Mouse (Mus musculus): ENCODE data around the gene Lrrc10. TPM values are rescaled to one million over a fixed set of nuclear protein-coding genes. Genes with fewer than 3 reads are reported as not detected.

Gene Lrrc10
- total and polyA plus RNA-seq, 3 experiments: 148 to 368 (median 208) TPM

GRCm38 (mm10) chr10:117094504-117095329, 49.6 kb downstream of the Lrrc10 start:
- TF ChIP-seq CTCF (IDR thresholded peaks at IDR 0.05) (no peak), POLR2A (IDR thresholded peaks at IDR 0.05; ENCODE audit: insufficient read depth, low read depth, low read length) (no peak), EP300 (IDR thresholded peaks at IDR 0.05; ENCODE audit: insufficient read depth, low read depth, low read length) (no peak)
- Histone ChIP-seq H3K27ac (no peak overlapping the region), H3K9ac (ENCODE audit: low read depth, low read length) (no peak overlapping the region), H3K79me2 (replicated peaks; ENCODE audit: control insufficient read depth, insufficient read depth, low read length) (no peaks in the 10 kb centered on the region; the same call in 1 of the 2 replicates), H3K27me3 (ENCODE audit: control insufficient read depth, insufficient read depth, low read length) (no peaks in the 10 kb centered on the region), H3K4me1 (ENCODE audit: control insufficient read depth, insufficient read depth, low read length) (peaks cover 3% of the 10 kb centered on the region), H3K4me3 (no peak overlapping the region), H3K36me3 (ENCODE audit: control insufficient read depth, insufficient read depth, low read length) (peaks cover 2% of the 10 kb centered on the region; the same call in 1 of the 2 replicates)
- intact Hi-C loops (cut with DNase I): loop anchor here (10.0 kb wide), 1 partner anchor 50 kb away; the partner anchor contains the start of gene Frs2
- whole genome bisulfite sequencing: 52% methylated on average over 15 of the region's 15 CpGs
- DNase-seq: peak in 1 of 2 experiments; percentile 31

GRCm38 (mm10) chr10:117096096-117096495, 51.0 kb downstream of the Lrrc10 start:
- 91% methylated on average over 6 of the region's 6 CpGs for WGBS
- H3K27ac ChIP-seq: no peak overlapping the region
- peaks cover 3% of the 10 kb centered on the region for H3K4me1 ChIP-seq (ENCODE audit: control insufficient read depth, insufficient read depth, low read length)
- peaks cover 2% of the 10 kb centered on the region; the same call in 1 of the 2 replicates for H3K36me3 ChIP-seq (ENCODE audit: control insufficient read depth, insufficient read depth, low read length)
- no peak overlapping the region for H3K4me3 ChIP-seq
- no peak for TF ChIP-seq EP300 (IDR thresholded peaks at IDR 0.05; ENCODE audit: insufficient read depth, low read depth, low read length)
- TF ChIP-seq POLR2A (IDR thresholded peaks at IDR 0.05; ENCODE audit: insufficient read depth, low read depth, low read length): no peak
- no peak overlapping the region for H3K9ac ChIP-seq (ENCODE audit: low read depth, low read length)
- no peaks in the 10 kb centered on the region; the same call in 1 of the 2 replicates for H3K79me2 ChIP-seq (replicated peaks; ENCODE audit: control insufficient read depth, insufficient read depth, low read length)
- H3K27me3 ChIP-seq (ENCODE audit: control insufficient read depth, insufficient read depth, low read length): no peaks in the 10 kb centered on the region
- no peak for DNase-seq
- intact Hi-C loops (cut with DNase I): loop anchor here (10.0 kb wide), 1 partner anchor 49 kb away; the partner anchor contains the start of gene Frs2

Other genes with a start within 250 kb of the Lrrc10 start
- gene Myrfl, start 148.4 kb upstream of the Lrrc10 start, total RNA-seq (2021): 1 to 10 TPM; 1.4 to 1.6 TPM
- 0.31 and 0.76 TPM in 2 replicates for gene Myrfl, start 148.4 kb upstream of the Lrrc10 start, polyA plus RNA-seq (2012; rRNA removed)
- 100 to 1,000 TPM in 1 of 2 experiments, 10 to 100 TPM in 1; 80.3 to 100 TPM for gene Rab3ip, start 94.6 kb upstream of the Lrrc10 start, total RNA-seq (2021)
- gene Rab3ip, start 94.6 kb upstream of the Lrrc10 start, polyA plus RNA-seq (2012; rRNA removed): 168 and 181 TPM in 2 replicates
- not detected for gene Gm10271, start 72.7 kb upstream of the Lrrc10 start, total RNA-seq (2021)
- not detected in 2 replicates for gene Gm10271, start 72.7 kb upstream of the Lrrc10 start, polyA plus RNA-seq (2012; rRNA removed)
- 1 to 10 TPM; 5.8 to 5.9 TPM for gene Best3, start 59.0 kb upstream of the Lrrc10 start, total RNA-seq (2021)
- 3.2 and 6.7 TPM in 2 replicates for gene Best3, start 59.0 kb upstream of the Lrrc10 start, polyA plus RNA-seq (2012; rRNA removed)
- gene Cct2, start 18.5 kb downstream of the Lrrc10 start, total RNA-seq (2021): 100 to 1,000 TPM; 123 to 129 TPM
- gene Cct2, start 18.5 kb downstream of the Lrrc10 start, polyA plus RNA-seq (2012; rRNA removed): 50.4 and 93.0 TPM in 2 replicates
- 10 to 100 TPM; 14.2 to 17.0 TPM for gene Frs2, start 103.2 kb downstream of the Lrrc10 start, total RNA-seq (2021)
- gene Frs2, start 103.2 kb downstream of the Lrrc10 start, polyA plus RNA-seq (2012; rRNA removed): 13.4 and 26.0 TPM in 2 replicates
- 10 to 100 TPM; 26.9 to 27.9 TPM for gene Yeats4, start 179.2 kb downstream of the Lrrc10 start, total RNA-seq (2021)
- gene Yeats4, start 179.2 kb downstream of the Lrrc10 start, polyA plus RNA-seq (2012; rRNA removed): 13.7 and 20.8 TPM in 2 replicates
- gene 9530003J23Rik, start 193.4 kb downstream of the Lrrc10 start, total RNA-seq (2021): not detected
- gene 9530003J23Rik, start 193.4 kb downstream of the Lrrc10 start, polyA plus RNA-seq (2012; rRNA removed): not detected in 2 replicates
- gene Lyz2, start 237.0 kb downstream of the Lrrc10 start, total RNA-seq (2021): 100 to 1,000 TPM; 149 to 190 TPM
- gene Lyz2, start 237.0 kb downstream of the Lrrc10 start, polyA plus RNA-seq (2012; rRNA removed): 178 and 198 TPM in 2 replicates
- 10 to 100 TPM; 13.2 to 18.8 TPM for gene Lyz1, start 247.5 kb downstream of the Lrrc10 start, total RNA-seq (2021)
- 2.0 and 4.8 TPM in 2 replicates for gene Lyz1, start 247.5 kb downstream of the Lrrc10 start, polyA plus RNA-seq (2012; rRNA removed)